Mouse (Mus musculus) cerebellum, adult 9-10 months (tissue): ENCODE results near the gene Usp25.

Experiments
- DNase-seq: peaks from one replicate; pipeline ENCODE4 v3.0.0; 2022

Gene Usp25

GRCm38 (mm10) chr16:77013427-77014320, at the start of gene Usp25:
Gene Usp25 (plus strand): TSS chr16:77013706.
- DNase-seq: peak; percentile 91

- DNase-seq: no peak
These were observed 45.8 kb upstream of the Usp25 start for GRCm38 (mm10) chr16:76967593-76968275.

GRCm38 (mm10) chr16:76971211-76971610, 42.3 kb upstream of the Usp25 start:
- no peak for DNase-seq

GRCm38 (mm10) chr16:76976787-76977430, 36.6 kb upstream of the Usp25 start:
- no peak for DNase-seq

- no peak for DNase-seq
These were observed 29.8 kb upstream of the Usp25 start for GRCm38 (mm10) chr16:76983696-76984095.

- DNase-seq: no peak
These were observed 25.8 kb upstream of the Usp25 start for GRCm38 (mm10) chr16:76987711-76988110.

- no peak for DNase-seq
These were observed 9.6 kb upstream of the Usp25 start for GRCm38 (mm10) chr16:77003900-77004299.

GRCm38 (mm10) chr16:77009173-77009572, 4.3 kb upstream of the Usp25 start:
- DNase-seq: no peak

- DNase-seq: peak; percentile 51
These were observed 1.1 kb downstream of the Usp25 start for GRCm38 (mm10) chr16:77014321-77015211.

GRCm38 (mm10) chr16:77015380-77016346, 2.2 kb downstream of the Usp25 start:
- no peak for DNase-seq

GRCm38 (mm10) chr16:77017931-77018330, 4.4 kb downstream of the Usp25 start:
- no peak for DNase-seq

GRCm38 (mm10) chr16:77020190-77020589, 6.7 kb downstream of the Usp25 start:
- no peak for DNase-seq

GRCm38 (mm10) chr16:77023627-77024379, 10.3 kb downstream of the Usp25 start:
- DNase-seq: no peak

GRCm38 (mm10) chr16:77026099-77026498, 12.6 kb downstream of the Usp25 start:
- no peak for DNase-seq

GRCm38 (mm10) chr16:77026933-77027332, 13.4 kb downstream of the Usp25 start:
- DNase-seq: no peak

- no peak for DNase-seq
These were observed 14.6 kb downstream of the Usp25 start for GRCm38 (mm10) chr16:77027976-77028686.

- peak; percentile 78 for DNase-seq
These were observed 15.3 kb downstream of the Usp25 start for GRCm38 (mm10) chr16:77028687-77029417.

GRCm38 (mm10) chr16:77030435-77030834, 16.9 kb downstream of the Usp25 start:
- no peak for DNase-seq

- no peak for DNase-seq
These were observed 20.8 kb downstream of the Usp25 start for GRCm38 (mm10) chr16:77034329-77034728.
